Mouse (Mus musculus): ENCODE measurements at regions not wholly inside any gene's neighbourhood (a gene's known extent, or its start where the extent isn't known, plus 50 kb on each side); places are given as distances from the start of the nearest gene placed in this dataset.

- in situ Hi-C loops (cut with MboI; ENCODE audit: low sequenced_read_pairs): no loop called here
Observed at GRCm38 (mm10) chr1:137644601-137645040, 530.9 kb downstream of the Ptprc start.

- in situ Hi-C loops (cut with MboI; ENCODE audit: low sequenced_read_pairs): no loop called here
Observed at GRCm38 (mm10) chr1:137643508-137643907, 532.0 kb downstream of the Ptprc start.

GRCm38 (mm10) chr1:137640848-137641247 is 534.7 kb downstream of the Ptprc start:
- in situ Hi-C loops (cut with MboI; ENCODE audit: low sequenced_read_pairs): no loop called here

GRCm38 (mm10) chr1:137636947-137637346 is 538.6 kb downstream of the Ptprc start:
- in situ Hi-C loops (cut with MboI; ENCODE audit: low sequenced_read_pairs): no loop called here

- in situ Hi-C loops (cut with MboI; ENCODE audit: low sequenced_read_pairs): no loop called here
Observed at GRCm38 (mm10) chr1:137636321-137636944, 539.1 kb downstream of the Ptprc start.

- in situ Hi-C loops (cut with MboI; ENCODE audit: low sequenced_read_pairs): no loop called here
Observed at GRCm38 (mm10) chr1:137635781-137636180, 539.7 kb downstream of the Ptprc start.

GRCm38 (mm10) chr1:137631546-137631945 is 544.0 kb downstream of the Ptprc start:
- in situ Hi-C loops (cut with MboI; ENCODE audit: low sequenced_read_pairs): no loop called here

GRCm38 (mm10) chr1:137620672-137621071 is 554.8 kb downstream of the Ptprc start:
- in situ Hi-C loops (cut with MboI; ENCODE audit: low sequenced_read_pairs): no loop called here

- in situ Hi-C loops (cut with MboI; ENCODE audit: low sequenced_read_pairs): no loop called here
Observed at GRCm38 (mm10) chr1:137618231-137618630, 557.3 kb downstream of the Ptprc start.

GRCm38 (mm10) chr1:137617513-137617912 is 558.0 kb downstream of the Ptprc start:
- in situ Hi-C loops (cut with MboI; ENCODE audit: low sequenced_read_pairs): no loop called here

- in situ Hi-C loops (cut with MboI; ENCODE audit: low sequenced_read_pairs): no loop called here
Observed at GRCm38 (mm10) chr1:137606716-137607115, 568.8 kb downstream of the Ptprc start.

GRCm38 (mm10) chr1:137605890-137606663 is 569.4 kb downstream of the Ptprc start:
- in situ Hi-C loops (cut with MboI; ENCODE audit: low sequenced_read_pairs): no loop called here

- in situ Hi-C loops (cut with MboI; ENCODE audit: low sequenced_read_pairs): no loop called here
Observed at GRCm38 (mm10) chr1:137593732-137594131, 581.8 kb downstream of the Ptprc start.

GRCm38 (mm10) chr1:137591891-137592290 is 583.6 kb downstream of the Ptprc start:
- in situ Hi-C loops (cut with MboI; ENCODE audit: low sequenced_read_pairs): no loop called here

- in situ Hi-C loops (cut with MboI; ENCODE audit: low sequenced_read_pairs): no loop called here
Observed at GRCm38 (mm10) chr1:137591295-137591694, 584.2 kb downstream of the Ptprc start.

- in situ Hi-C loops (cut with MboI; ENCODE audit: low sequenced_read_pairs): no loop called here
Observed at GRCm38 (mm10) chr1:137588304-137589300, 586.9 kb downstream of the Ptprc start.

- in situ Hi-C loops (cut with MboI; ENCODE audit: low sequenced_read_pairs): no loop called here
Observed at GRCm38 (mm10) chr1:137587481-137588228, 587.9 kb downstream of the Ptprc start.

GRCm38 (mm10) chr1:137584696-137585095 is 590.8 kb downstream of the Ptprc start:
- in situ Hi-C loops (cut with MboI; ENCODE audit: low sequenced_read_pairs): no loop called here

- in situ Hi-C loops (cut with MboI; ENCODE audit: low sequenced_read_pairs): no loop called here
Observed at GRCm38 (mm10) chr1:137584104-137584675, 591.3 kb downstream of the Ptprc start.

- in situ Hi-C loops (cut with MboI; ENCODE audit: low sequenced_read_pairs): no loop called here
Observed at GRCm38 (mm10) chr1:137577639-137578038, 597.9 kb downstream of the Ptprc start.

Measured in CH12F3 (cell line).